Mouse (Mus musculus): ENCODE results near the gene Gtf2i.

DNA sequence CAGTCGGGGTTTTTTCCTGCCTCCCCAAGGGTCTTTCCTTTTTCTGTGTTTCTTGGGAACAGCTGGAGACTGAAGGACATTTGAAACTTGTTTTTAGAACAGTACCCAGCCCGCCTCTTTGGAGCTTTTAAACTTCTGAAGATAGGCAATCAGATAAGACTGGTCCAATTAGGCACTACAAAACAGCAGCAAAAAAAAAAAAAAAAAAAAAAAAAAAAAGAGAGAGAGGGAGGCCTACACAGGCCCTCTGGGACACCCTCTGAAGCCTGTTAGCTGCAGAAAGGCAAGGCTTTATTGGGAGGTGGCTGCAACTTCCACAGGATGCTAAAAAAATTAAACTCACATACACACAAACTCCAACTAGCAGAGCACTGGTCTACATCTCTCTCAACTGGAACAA, 48.7 kb downstream of the Gtf2i start:
- no peak for TF ChIP-seq CTCF (IDR thresholded peaks at IDR 0.05; ENCODE audit: borderline replicate concordance, control insufficient read depth, extremely low read depth, insufficient read depth, low read length, poor library complexity)
- TF ChIP-seq POLR2A (IDR thresholded peaks at IDR 0.05; ENCODE audit: control insufficient read depth, extremely low read depth, insufficient read depth, low read length, poor library complexity), result no peak
